Mouse (Mus musculus): ENCODE measurements around the gene Rpf1. TPM values are rescaled to one million over a fixed set of nuclear protein-coding genes. Genes with fewer than 3 reads are reported as not detected.

Rpf1 gene
- polyA plus RNA-seq, 1 experiment from 2014 or later: 59.5 TPM

Other genes starting within 250 kb of the Rpf1 start
- gene Ssx2ip, start 116.8 kb downstream of the Rpf1 start, polyA plus RNA-seq (2015; fragmentation: Nextera tagmentation; extraction: Ambion mirVana): 22.1 and 26.4 TPM in 2 replicates
- gene Ctbs, start 71.6 kb downstream of the Rpf1 start, polyA plus RNA-seq (2015; fragmentation: Nextera tagmentation; extraction: Ambion mirVana): 9.1 and 9.6 TPM in 2 replicates
- 9.9 and 10.2 TPM in 2 replicates for gene Spata1, start 21.7 kb downstream of the Rpf1 start, polyA plus RNA-seq (2015; fragmentation: Nextera tagmentation; extraction: Ambion mirVana)
- gene Gng5, start 21.6 kb downstream of the Rpf1 start, polyA plus RNA-seq (2015; fragmentation: Nextera tagmentation; extraction: Ambion mirVana): 857 and 874 TPM in 2 replicates
- 0.17 and 0.91 TPM in 2 replicates for gene Uox, start 49.0 kb upstream of the Rpf1 start, polyA plus RNA-seq (2015; fragmentation: Nextera tagmentation; extraction: Ambion mirVana)
- 0.07 TPM in 1 of 2 replicates, not detected in the other for gene Dnase2b, start 94.2 kb upstream of the Rpf1 start, polyA plus RNA-seq (2015; fragmentation: Nextera tagmentation; extraction: Ambion mirVana)
- 0.13 and 0.33 TPM in 2 replicates for gene 4930503B20Rik, start 129.9 kb upstream of the Rpf1 start, polyA plus RNA-seq (2015; fragmentation: Nextera tagmentation; extraction: Ambion mirVana)
- gene Samd13, start 164.2 kb upstream of the Rpf1 start, polyA plus RNA-seq (2015; fragmentation: Nextera tagmentation; extraction: Ambion mirVana): 1.4 and 1.8 TPM in 2 replicates

All from embryonic facial prominence, embryonic 13.5 days (tissue).